Mouse (Mus musculus) midbrain, embryonic 15.5 days (tissue): ENCODE measurements around the gene Rasl11a. TPM values are rescaled to one million over a fixed set of nuclear protein-coding genes. Genes with fewer than 3 reads are reported as not detected.

Experiments used
- ATAC-seq: fragments of 200-750 bp; cut with Nextera tagmentation; replicated peaks from 2 replicates; pipeline ENCODE4 v1.8.0; 2017; ENCODE audit warnings: moderate TSS enrichment
- H3K27ac ChIP-seq: fragments of 300-500 bp; sonication (generic); 2 replicates; pipeline ENCODE4 v1.5.1; 2015; ENCODE audit warnings: mild to moderate bottlenecking, inconsistent platforms
- H3K27me3 ChIP-seq: fragments of 300-500 bp; sonication (generic); replicated peaks from 2 replicates; pipeline ENCODE4 v1.6.1; 2015; ENCODE audit warnings: inconsistent platforms
- H3K36me3 ChIP-seq: fragments of 300-500 bp; sonication (generic); replicated peaks from 2 replicates; pipeline ENCODE4 v1.6.1; 2015; ENCODE audit warnings: inconsistent platforms
- H3K4me1 ChIP-seq: fragments of 300-500 bp; sonication (generic); 2 replicates; pipeline ENCODE4 v1.6.1; 2015; ENCODE audit warnings: inconsistent platforms
- H3K4me2 ChIP-seq: fragments of 300-500 bp; sonication (generic); 2 replicates; pipeline ENCODE4 v1.6.1; 2015; ENCODE audit warnings: inconsistent platforms, mild to moderate bottlenecking, moderate library complexity
- H3K4me3 ChIP-seq: fragments of 300-500 bp; sonication (generic); 2 replicates; pipeline ENCODE4 v1.5.1; 2015; ENCODE audit warnings: mild to moderate bottlenecking, inconsistent platforms
- H3K9ac ChIP-seq: fragments of 300-500 bp; sonication (generic); 2 replicates; pipeline ENCODE4 v1.6.1; 2015; ENCODE audit warnings: mild to moderate bottlenecking, inconsistent platforms
- H3K9me3 ChIP-seq: fragments of 300-500 bp; sonication (generic); 2 replicates; pipeline ENCODE4 v1.6.1; 2016; ENCODE audit warnings: inconsistent platforms
- WGBS: fragments of 180-500 bp; shearing (Covaris S2); methylation state at CpG from one replicate; pipeline ENCODE4 v1.1.7; 2015; ENCODE audit warnings: mixed read lengths; 5-methylcytosine and 5-hydroxymethylcytosine counted together
- polyA plus RNA-seq: library from polyadenylated mRNA; unstranded; fragments of >200 nt; fragmentation: Nextera tagmentation; extraction: Ambion mirVana; gene quantifications from 2 replicates; pipeline ENCODE4 v1.2.1, GENCODE M21; 2015

Gene Rasl11a
- polyA plus RNA-seq = 7.4 and 9.2 TPM in 2 replicates

- peak within 1 kb of the TSS; percentile 67 for H3K4me3 ChIP-seq
- no peaks in the 10 kb centered on the region for H3K27me3 ChIP-seq
- H3K4me1 ChIP-seq = peaks cover 9% of the 10 kb centered on the region
- peak within 1 kb of the TSS; percentile 64 for H3K27ac ChIP-seq
- H3K4me2 ChIP-seq = peak within 1 kb of the TSS; percentile 96
- H3K9ac ChIP-seq = peak within 1 kb of the TSS; percentile 64
- ATAC-seq = peak; percentile 91
- H3K36me3 ChIP-seq = no peaks in the 10 kb centered on the region
- no peaks in the 10 kb centered on the region for H3K9me3 ChIP-seq
- WGBS = under 1% methylated on average over 39 of the region's 40 CpGs
These were observed at the start of gene Rasl11a for GRCm38 (mm10) chr5:146844945-146845365. TSS of gene Rasl11a (plus strand) at chr5:146845071.

- Histone ChIP-seq H3K4me2 (no peak overlapping the region), H3K27ac (peak overlapping the region; percentile 82; the same call in 1 of the 2 replicates), H3K27me3 (no peaks in the 10 kb centered on the region), H3K9me3 (no peaks in the 10 kb centered on the region), H3K4me1 (peaks cover 35% of the 10 kb centered on the region), H3K4me3 (no peak overlapping the region), H3K9ac (no peak overlapping the region), H3K36me3 (no peaks in the 10 kb centered on the region)
- no peak for ATAC-seq
- 64% methylated on average over 13 of the region's 13 CpGs for WGBS
These were observed 49.1 kb upstream of the Rasl11a start for GRCm38 (mm10) chr5:146795728-146796127.

DNA sequence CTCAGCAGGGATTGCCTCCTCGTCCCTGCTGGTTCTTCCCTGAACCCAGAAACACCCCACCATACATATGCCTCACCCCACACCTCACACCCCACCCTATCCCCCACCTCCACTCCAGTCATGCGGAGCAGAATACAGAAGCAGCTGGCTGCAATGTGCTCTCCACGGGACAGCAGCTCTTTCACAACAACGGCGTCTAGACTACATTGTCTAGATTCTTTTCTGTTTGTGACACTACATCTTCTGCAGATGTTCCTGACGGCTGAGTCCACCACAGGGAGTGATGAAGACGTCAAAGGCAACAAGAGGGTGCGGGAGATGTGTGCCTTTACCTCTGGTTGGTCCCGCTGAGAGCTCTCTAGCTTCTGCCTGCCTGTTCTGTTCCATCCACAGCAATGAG lies 46.8 kb upstream of the Rasl11a start:
- H3K27ac ChIP-seq = no peak overlapping the region
- no peaks in the 10 kb centered on the region for H3K36me3 ChIP-seq
- H3K9ac ChIP-seq = no peak overlapping the region
- peaks cover 12% of the 10 kb centered on the region for H3K4me1 ChIP-seq
- H3K9me3 ChIP-seq = no peaks in the 10 kb centered on the region
- no peaks in the 10 kb centered on the region for H3K27me3 ChIP-seq
- no peak overlapping the region for H3K4me3 ChIP-seq
- 39% methylated on average over 9 of the region's 9 CpGs for WGBS
- H3K4me2 ChIP-seq = no peak overlapping the region
- no peak for ATAC-seq

DNA sequence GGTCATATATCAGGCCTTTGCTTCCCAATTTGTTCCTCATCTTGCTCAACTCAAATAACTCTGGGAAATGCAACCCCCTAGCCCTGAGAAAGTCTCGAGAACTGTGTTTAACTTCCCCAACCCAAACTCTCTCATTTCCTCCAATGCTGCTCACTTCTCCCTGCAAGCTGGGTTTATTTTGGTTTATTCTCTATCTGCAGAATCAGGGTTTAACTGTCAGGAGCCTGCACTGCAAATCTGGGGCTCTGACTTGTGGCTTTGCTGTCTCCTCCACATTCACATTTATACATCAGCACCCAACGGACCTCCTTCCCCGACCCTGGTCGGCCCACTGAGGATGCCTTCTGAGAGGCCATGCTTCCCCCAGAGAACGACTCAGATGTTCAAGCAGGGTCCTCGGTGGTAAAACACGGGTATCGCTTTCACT lies 38.9 kb upstream of the Rasl11a start:
- no peaks in the 10 kb centered on the region for H3K27me3 ChIP-seq
- no peak overlapping the region for H3K27ac ChIP-seq
- no peak overlapping the region for H3K4me3 ChIP-seq
- no peaks in the 10 kb centered on the region for H3K36me3 ChIP-seq
- H3K4me1 ChIP-seq = no peaks in the 10 kb centered on the region
- H3K4me2 ChIP-seq = no peak overlapping the region
- no peaks in the 10 kb centered on the region for H3K9me3 ChIP-seq
- ATAC-seq = no peak
- 81% methylated on average over 8 of the region's 8 CpGs for WGBS
- no peak overlapping the region for H3K9ac ChIP-seq

DNA sequence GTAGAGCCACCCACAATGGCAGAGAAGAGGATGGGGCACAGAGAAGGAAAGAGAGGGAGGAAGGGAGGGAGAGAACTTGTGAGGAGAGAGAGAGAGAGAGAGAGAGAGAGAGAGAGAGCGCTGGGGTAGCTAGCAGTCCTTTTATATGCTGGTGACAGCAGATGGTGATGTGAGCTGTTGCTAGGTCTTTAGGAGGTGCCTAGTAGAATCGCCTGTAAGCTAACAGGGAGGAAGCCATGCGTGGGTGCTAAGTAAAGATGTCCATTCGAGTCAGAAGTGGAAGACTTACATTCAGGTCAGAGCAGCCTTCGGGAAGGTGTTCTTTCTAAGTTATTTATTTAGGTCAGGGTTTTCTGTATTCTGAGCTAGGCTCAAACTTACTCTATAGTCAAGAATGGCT lies 34.9 kb upstream of the Rasl11a start:
- WGBS = 82% methylated on average over 5 of the region's 5 CpGs
- H3K9me3 ChIP-seq = no peaks in the 10 kb centered on the region

GRCm38 (mm10) chr5:146812866-146813265 lies 32.0 kb upstream of the Rasl11a start:
- 84% methylated on average over 5 of the region's 5 CpGs for WGBS
- H3K27me3 ChIP-seq = no peaks in the 10 kb centered on the region
- no peak overlapping the region for H3K4me2 ChIP-seq
- H3K27ac ChIP-seq = no peak overlapping the region
- no peak overlapping the region for H3K9ac ChIP-seq
- no peak for ATAC-seq
- no peak overlapping the region for H3K4me3 ChIP-seq
- no peaks in the 10 kb centered on the region for H3K36me3 ChIP-seq
- H3K4me1 ChIP-seq = no peaks in the 10 kb centered on the region
- H3K9me3 ChIP-seq = no peaks in the 10 kb centered on the region

More for the DNA sequence above, 34.9 kb upstream of the Rasl11a start:
- no peaks in the 10 kb centered on the region for H3K27me3 ChIP-seq
- no peak overlapping the region for H3K4me3 ChIP-seq
- H3K4me1 ChIP-seq = no peaks in the 10 kb centered on the region
- no peak overlapping the region for H3K27ac ChIP-seq
- no peak overlapping the region for H3K9ac ChIP-seq
- H3K36me3 ChIP-seq = no peaks in the 10 kb centered on the region
- no peak for ATAC-seq
- H3K4me2 ChIP-seq = no peak overlapping the region

- no peak overlapping the region for H3K9ac ChIP-seq
- H3K9me3 ChIP-seq = no peaks in the 10 kb centered on the region
- ATAC-seq = no peak
- H3K36me3 ChIP-seq = no peaks in the 10 kb centered on the region
- no peak overlapping the region for H3K4me3 ChIP-seq
- no peaks in the 10 kb centered on the region for H3K27me3 ChIP-seq
- WGBS = 86% methylated on average over 4 of the region's 4 CpGs
- no peak overlapping the region for H3K4me2 ChIP-seq
- H3K27ac ChIP-seq = no peak overlapping the region
- H3K4me1 ChIP-seq = no peaks in the 10 kb centered on the region
These were observed 31.4 kb upstream of the Rasl11a start for GRCm38 (mm10) chr5:146813421-146813820.

GRCm38 (mm10) chr5:146815394-146815793 lies 29.5 kb upstream of the Rasl11a start:
- H3K9me3 ChIP-seq = no peaks in the 10 kb centered on the region
- ATAC-seq = no peak
- no peaks in the 10 kb centered on the region for H3K27me3 ChIP-seq
- 89% methylated on average over 4 of the region's 4 CpGs for WGBS
- no peak overlapping the region for H3K9ac ChIP-seq
- H3K4me2 ChIP-seq = no peak overlapping the region
- H3K36me3 ChIP-seq = no peaks in the 10 kb centered on the region
- no peak overlapping the region for H3K4me3 ChIP-seq
- no peaks in the 10 kb centered on the region for H3K4me1 ChIP-seq
- no peak overlapping the region for H3K27ac ChIP-seq

DNA sequence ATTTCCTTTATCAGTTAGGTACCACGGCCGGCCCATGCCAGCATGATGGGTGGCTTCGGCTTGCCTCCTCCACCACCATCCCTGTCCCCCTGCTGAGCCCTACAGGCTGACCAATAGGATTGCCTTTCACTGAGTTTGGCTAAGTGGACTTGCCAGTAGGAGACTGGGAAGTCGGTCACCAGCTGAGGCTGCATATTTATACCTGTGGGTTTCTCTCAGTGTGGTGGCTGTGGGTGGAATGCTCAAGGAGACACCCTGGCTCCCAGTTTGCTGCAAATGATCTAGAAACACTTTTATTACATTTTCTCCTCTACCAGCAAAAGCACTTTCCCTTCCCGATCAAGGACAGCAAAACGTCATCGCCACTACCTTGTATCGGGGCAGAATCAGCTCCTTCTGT lies 27.3 kb upstream of the Rasl11a start:
- ATAC-seq = no peak

DNA sequence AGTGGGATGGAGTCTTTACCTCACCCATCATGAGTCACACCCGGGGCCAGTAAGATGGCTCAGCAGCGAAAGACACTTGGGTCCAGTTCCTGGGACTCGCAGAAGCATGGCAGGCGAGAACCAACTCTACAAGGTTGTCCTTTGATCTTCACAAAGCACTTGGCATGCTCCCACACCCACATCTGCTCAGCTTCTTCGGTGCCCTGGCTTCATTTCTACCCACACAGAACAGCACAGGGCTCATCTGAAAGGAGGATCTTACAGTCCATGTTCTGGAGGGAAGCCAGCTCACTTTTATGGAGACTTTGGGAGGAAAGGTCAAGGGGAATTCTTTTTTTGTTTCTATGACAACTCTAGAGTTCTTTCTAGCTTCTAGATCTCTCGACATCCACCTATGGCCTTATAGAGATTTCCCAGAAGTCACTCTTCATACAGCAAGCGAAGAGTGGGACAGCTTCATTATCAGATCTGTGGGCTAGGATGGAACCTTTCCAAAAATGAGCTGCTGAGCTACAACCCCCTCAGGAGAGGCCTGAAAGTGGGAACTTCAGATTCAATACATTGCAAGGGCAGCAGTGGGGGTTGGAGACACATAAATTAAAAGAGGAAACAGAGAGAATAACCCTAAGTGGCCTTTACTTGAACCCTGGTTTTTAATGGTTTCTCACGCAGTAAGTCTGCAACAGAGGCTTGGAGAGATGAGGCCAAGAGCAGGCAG lies 25.8 kb upstream of the Rasl11a start:
- H3K9ac ChIP-seq = no peak overlapping the region
- H3K9me3 ChIP-seq = no peaks in the 10 kb centered on the region
- no peak overlapping the region for H3K27ac ChIP-seq
- no peaks in the 10 kb centered on the region for H3K4me1 ChIP-seq
- no peaks in the 10 kb centered on the region for H3K36me3 ChIP-seq
- H3K4me2 ChIP-seq = no peak overlapping the region
- no peak overlapping the region for H3K4me3 ChIP-seq
- no peaks in the 10 kb centered on the region for H3K27me3 ChIP-seq
- no peak for ATAC-seq
- 72% methylated on average over 8 of the region's 8 CpGs for WGBS

More for the DNA sequence above, 27.3 kb upstream of the Rasl11a start:
- WGBS = 85% methylated on average over 8 of the region's 8 CpGs
- Histone ChIP-seq H3K9ac (no peak overlapping the region), H3K36me3 (no peaks in the 10 kb centered on the region), H3K4me1 (no peaks in the 10 kb centered on the region), H3K4me2 (no peak overlapping the region), H3K27ac (no peak overlapping the region), H3K4me3 (no peak overlapping the region), H3K9me3 (no peaks in the 10 kb centered on the region), H3K27me3 (no peaks in the 10 kb centered on the region)

DNA sequence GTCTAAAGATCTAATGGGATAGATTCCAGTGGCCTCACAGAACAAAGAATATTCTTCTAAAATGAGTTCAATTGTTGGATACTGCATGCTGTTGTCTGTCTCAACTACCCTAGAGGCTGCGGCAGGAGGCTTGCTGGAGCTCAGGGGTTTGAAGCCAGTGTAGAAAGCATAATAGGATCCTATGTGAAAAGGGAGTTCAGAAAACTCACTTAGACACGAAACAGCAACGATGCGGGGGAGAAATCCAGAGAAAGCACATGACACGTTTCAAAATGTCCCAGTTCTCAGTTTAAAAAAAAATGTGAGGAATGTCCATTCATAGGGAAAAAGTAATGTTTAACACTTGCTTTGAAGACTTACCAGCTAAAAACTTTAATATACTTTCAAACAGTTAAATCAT lies 21.9 kb upstream of the Rasl11a start:
- no peak overlapping the region for H3K4me3 ChIP-seq
- no peaks in the 10 kb centered on the region for H3K9me3 ChIP-seq
- 87% methylated on average over 5 of the region's 5 CpGs for WGBS
- H3K4me2 ChIP-seq = no peak overlapping the region
- no peaks in the 10 kb centered on the region for H3K27me3 ChIP-seq
- no peak for ATAC-seq
- H3K36me3 ChIP-seq = no peaks in the 10 kb centered on the region
- H3K4me1 ChIP-seq = no peaks in the 10 kb centered on the region
- H3K27ac ChIP-seq = no peak overlapping the region
- H3K9ac ChIP-seq = no peak overlapping the region

DNA sequence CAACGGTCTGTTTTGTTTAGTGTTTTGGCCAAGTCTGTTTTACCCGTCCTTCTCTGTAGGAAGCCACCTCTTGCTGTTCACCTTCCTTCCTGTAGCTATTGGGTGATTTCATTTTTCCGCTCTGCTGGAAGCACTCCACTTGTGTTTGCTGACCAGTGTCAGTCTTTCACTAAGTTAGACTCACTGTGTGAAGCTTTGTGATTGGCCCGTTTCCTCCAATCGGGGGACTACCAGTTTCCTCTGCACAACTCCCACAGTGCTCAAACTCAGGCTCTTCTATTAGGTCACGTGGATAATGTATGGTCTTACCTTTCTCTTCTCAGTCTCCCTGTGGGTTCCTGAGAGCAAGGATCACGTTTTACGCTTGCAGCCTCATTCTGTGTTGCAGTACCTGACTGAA lies 15.3 kb upstream of the Rasl11a start:
- Histone ChIP-seq H3K9ac (no peak overlapping the region), H3K4me2 (no peak overlapping the region)

DNA sequence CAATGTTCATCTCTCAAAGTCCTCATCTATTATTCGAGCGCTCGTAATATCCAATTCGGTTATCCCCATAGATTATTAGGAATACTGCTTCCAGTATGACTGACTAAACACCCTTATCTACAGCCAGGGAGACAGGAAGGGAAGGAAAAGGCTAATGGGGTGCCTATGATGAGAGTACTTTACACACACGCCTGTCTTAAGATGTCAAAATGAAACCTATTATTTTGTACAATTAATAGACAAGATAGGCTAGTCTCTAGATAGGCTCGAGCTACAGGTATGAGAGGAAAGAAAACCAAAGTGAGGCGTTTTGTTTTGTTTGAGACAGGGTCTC lies 12.5 kb upstream of the Rasl11a start:
- Histone ChIP-seq H3K36me3 (peaks cover 20% of the 10 kb centered on the region; the same call in 1 of the 2 replicates), H3K9me3 (no peaks in the 10 kb centered on the region), H3K27me3 (no peaks in the 10 kb centered on the region), H3K9ac (peak overlapping the region; percentile 39), H3K4me1 (peaks cover 18% of the 10 kb centered on the region), H3K27ac (peak overlapping the region; percentile 91), H3K4me2 (peak overlapping the region; percentile 65), H3K4me3 (peak overlapping the region; percentile 62)
- no peak for ATAC-seq
- 44% methylated on average over 7 of the region's 7 CpGs for WGBS

More for the DNA sequence above, 15.3 kb upstream of the Rasl11a start:
- Histone ChIP-seq H3K4me3 (no peak overlapping the region), H3K9me3 (no peaks in the 10 kb centered on the region), H3K36me3 (no peaks in the 10 kb centered on the region; the same call in 1 of the 2 replicates), H3K4me1 (peaks cover 16% of the 10 kb centered on the region), H3K27ac (no peak overlapping the region), H3K27me3 (no peaks in the 10 kb centered on the region)
- no peak for ATAC-seq
- 55% methylated on average over 8 of the region's 8 CpGs for WGBS
